Mouse (Mus musculus) megakaryocyte, embryonic 14.5 days (primary cell): ENCODE data around the gene Lmbrd1.

Experiments
- FLI1 ChIP-seq: IDR thresholded peaks from 2 replicates; pipeline ENCODE4 v1.6.1; 2012; ENCODE audit warnings: low read length, inconsistent platforms, mixed read lengths
- GATA1 ChIP-seq: IDR thresholded peaks from 3 replicates; pipeline ENCODE4 v1.6.1; 2012; ENCODE audit warnings: mixed read lengths, low read length, inconsistent platforms, borderline replicate concordance

DNA sequence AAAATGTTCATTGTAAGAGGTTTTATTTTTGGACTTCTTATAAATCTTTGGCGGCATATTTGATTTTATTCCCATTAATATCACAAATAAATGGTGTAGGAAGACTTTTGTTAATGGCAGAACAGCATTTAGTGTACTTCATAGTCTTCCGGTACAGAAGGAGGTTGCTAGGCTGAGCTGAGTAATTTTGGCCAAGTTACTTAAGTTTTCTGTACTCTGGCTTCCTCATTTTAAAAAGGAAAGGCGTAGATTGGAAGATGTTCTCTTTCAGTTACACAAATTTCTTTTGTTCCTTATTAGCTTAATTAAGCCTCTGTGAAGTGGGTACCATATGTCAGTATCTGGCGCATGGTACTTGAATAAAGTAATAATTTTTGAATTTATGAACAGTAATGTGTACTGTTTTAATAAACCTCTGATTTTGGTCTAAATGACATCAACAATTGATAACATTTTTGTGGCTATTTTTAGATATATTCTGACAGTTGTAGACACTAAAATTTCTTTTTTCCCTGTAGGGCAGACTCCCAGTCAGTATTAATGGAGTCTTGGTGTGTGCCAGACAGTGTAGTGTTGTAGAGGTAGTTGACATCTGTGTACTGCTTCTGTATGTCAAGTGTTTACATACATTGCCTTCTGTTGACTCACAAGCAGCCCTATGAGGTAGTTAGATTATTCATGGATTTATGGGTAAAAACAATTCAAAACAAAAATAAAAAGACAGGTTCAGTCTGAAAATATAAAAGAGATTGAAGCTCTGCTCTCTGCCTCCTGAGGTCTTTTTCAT is 8.0 kb downstream of the Lmbrd1 start:
- TF ChIP-seq GATA1 (no peak), FLI1 (no peak)
